Mouse (Mus musculus): Measurements from ENCODE around the gene Syvn1. TPM values are rescaled to one million over a fixed set of nuclear protein-coding genes. Genes with fewer than 3 reads are reported as not detected.

Syvn1 gene
- total RNA-seq, 1 experiment: 29.6 TPM

GRCm38 (mm10) chr19:6061021-6061533, 14.7 kb downstream of the Syvn1 start, which contains the start of gene Znhit2:
TSS of gene Znhit2 (plus strand) at chr19:6061192.
- Histone ChIP-seq H3K9me3 (ENCODE audit: control insufficient read depth, insufficient read depth, low read depth, low read length) (no peaks in the 10 kb centered on the region), H3K4me3 (ENCODE audit: insufficient read depth in 1 of 2, low read depth in 1 of 2, low read length in 2 of 2, poor library complexity in 1 of 2, severe bottlenecking in 1 of 2) (peak within 1 kb of the TSS; percentile 52 to 82), H3K9ac (ENCODE audit: insufficient read depth, low read depth, low read length, poor library complexity, severe bottlenecking) (peak within 1 kb of the TSS; percentile 94), H3K27ac (ENCODE audit: insufficient read depth, low read depth, low read length, poor library complexity, severe bottlenecking) (peak within 1 kb of the TSS; percentile 77), H3K4me1 (ENCODE audit: control insufficient read depth in 2 of 2, insufficient read depth in 2 of 2, low read length in 2 of 2, poor library complexity in 1 of 2) (peaks cover 2 to 4% of the 10 kb centered on the region in 2 experiments; a peak in 2 of 4 replicates), H3K36me3 (ENCODE audit: control insufficient read depth, insufficient read depth, low read length, poor library complexity, severe bottlenecking) (peaks cover 19% of the 10 kb centered on the region)
- TF ChIP-seq MAFK (IDR thresholded peaks at IDR 0.05; ENCODE audit: insufficient read depth, low read depth, low read length): no peak
- TF ChIP-seq HCFC1 (IDR thresholded peaks at IDR 0.05; ENCODE audit: borderline replicate concordance, insufficient read depth, low read length): peak; percentile 60; the same call in 1 of the 2 replicates
- in situ Hi-C loops (cut with MboI; ENCODE audit: low sequenced_read_pairs in 2 of 2, unreplicated experiment in 2 of 2): no loop called here
- peak; percentile 86 for DNase-seq (ENCODE audit: low read depth, low spot score)

GRCm38 (mm10) chr19:6061641-6062302, 15.4 kb downstream of the Syvn1 start:
- in situ Hi-C loops (cut with MboI; ENCODE audit: low sequenced_read_pairs in 2 of 2, unreplicated experiment in 2 of 2): no loop called here

GRCm38 (mm10) chr19:6062418-6062817, 16.0 kb downstream of the Syvn1 start:
- Histone ChIP-seq H3K36me3 (ENCODE audit: control insufficient read depth, insufficient read depth, low read length, poor library complexity, severe bottlenecking) (peaks cover 17% of the 10 kb centered on the region), H3K27ac (ENCODE audit: insufficient read depth, low read depth, low read length, poor library complexity, severe bottlenecking) (no peak overlapping the region), H3K4me1 (ENCODE audit: control insufficient read depth in 2 of 2, insufficient read depth in 2 of 2, low read length in 2 of 2, poor library complexity in 1 of 2) (peaks cover 0 to 8% of the 10 kb centered on the region in 2 experiments; a peak in 2 of 4 replicates), H3K9me3 (ENCODE audit: control insufficient read depth, insufficient read depth, low read depth, low read length) (no peaks in the 10 kb centered on the region), H3K4me3 (ENCODE audit: insufficient read depth in 1 of 2, low read depth in 1 of 2, low read length in 2 of 2, poor library complexity in 1 of 2, severe bottlenecking in 1 of 2) (peak overlapping the region; percentile 52 to 82; a peak in 3 of 4 replicates), H3K9ac (ENCODE audit: insufficient read depth, low read depth, low read length, poor library complexity, severe bottlenecking) (peak overlapping the region; percentile 94; the same call in 1 of the 2 replicates)
- no peak for TF ChIP-seq MAFK (IDR thresholded peaks at IDR 0.05; ENCODE audit: insufficient read depth, low read depth, low read length)
- no peak for TF ChIP-seq CHD2 (IDR thresholded peaks at IDR 0.05; ENCODE audit: low read depth, low read length)
- TF ChIP-seq ZNF384 (IDR thresholded peaks at IDR 0.05; ENCODE audit: low read depth, low read length): no peak
- no peak for TF ChIP-seq ZC3H11A (IDR thresholded peaks at IDR 0.05; ENCODE audit: borderline replicate concordance, low read depth, low read length)
- no peak for TF ChIP-seq HCFC1 (IDR thresholded peaks at IDR 0.05; ENCODE audit: borderline replicate concordance, insufficient read depth, low read length)
- DNase-seq (ENCODE audit: low read depth, low spot score): no peak
- in situ Hi-C loops (cut with MboI; ENCODE audit: low sequenced_read_pairs in 2 of 2, unreplicated experiment in 2 of 2): no loop called here

More at GRCm38 (mm10) chr19:6061641-6062302, 15.4 kb downstream of the Syvn1 start:
- H3K36me3 ChIP-seq (ENCODE audit: control insufficient read depth, insufficient read depth, low read length, poor library complexity, severe bottlenecking): peaks cover 17% of the 10 kb centered on the region
- TF ChIP-seq CHD2 (IDR thresholded peaks at IDR 0.05; ENCODE audit: low read depth, low read length) (no peak), HCFC1 (IDR thresholded peaks at IDR 0.05; ENCODE audit: borderline replicate concordance, insufficient read depth, low read length) (no peak), MAFK (IDR thresholded peaks at IDR 0.05; ENCODE audit: insufficient read depth, low read depth, low read length) (no peak), ZC3H11A (IDR thresholded peaks at IDR 0.05; ENCODE audit: borderline replicate concordance, low read depth, low read length) (no peak), ZNF384 (IDR thresholded peaks at IDR 0.05; ENCODE audit: low read depth, low read length) (no peak)
- no peaks in the 10 kb centered on the region for H3K9me3 ChIP-seq (ENCODE audit: control insufficient read depth, insufficient read depth, low read depth, low read length)
- peak overlapping the region; percentile 77 for H3K27ac ChIP-seq (ENCODE audit: insufficient read depth, low read depth, low read length, poor library complexity, severe bottlenecking)
- peak overlapping the region; percentile 52 to 82 for H3K4me3 ChIP-seq (ENCODE audit: insufficient read depth in 1 of 2, low read depth in 1 of 2, low read length in 2 of 2, poor library complexity in 1 of 2, severe bottlenecking in 1 of 2)
- peak overlapping the region; percentile 94 for H3K9ac ChIP-seq (ENCODE audit: insufficient read depth, low read depth, low read length, poor library complexity, severe bottlenecking)
- no peak for DNase-seq (ENCODE audit: low read depth, low spot score)
- peaks cover 0 to 8% of the 10 kb centered on the region in 2 experiments; a peak in 2 of 4 replicates for H3K4me1 ChIP-seq (ENCODE audit: control insufficient read depth in 2 of 2, insufficient read depth in 2 of 2, low read length in 2 of 2, poor library complexity in 1 of 2)

GRCm38 (mm10) chr19:6063081-6063480, 16.7 kb downstream of the Syvn1 start:
- no peak for DNase-seq (ENCODE audit: low read depth, low spot score)
- H3K9ac ChIP-seq (ENCODE audit: insufficient read depth, low read depth, low read length, poor library complexity, severe bottlenecking): no peak overlapping the region
- H3K36me3 ChIP-seq (ENCODE audit: control insufficient read depth, insufficient read depth, low read length, poor library complexity, severe bottlenecking): peaks cover 17% of the 10 kb centered on the region
- no peaks in the 10 kb centered on the region for H3K9me3 ChIP-seq (ENCODE audit: control insufficient read depth, insufficient read depth, low read depth, low read length)
- H3K4me1 ChIP-seq (ENCODE audit: control insufficient read depth in 2 of 2, insufficient read depth in 2 of 2, low read length in 2 of 2, poor library complexity in 1 of 2): peaks cover 0 to 11% of the 10 kb centered on the region in 2 experiments; a peak in 2 of 4 replicates
- H3K27ac ChIP-seq (ENCODE audit: insufficient read depth, low read depth, low read length, poor library complexity, severe bottlenecking): no peak overlapping the region
- no peak overlapping the region for H3K4me3 ChIP-seq (ENCODE audit: insufficient read depth in 1 of 2, low read depth in 1 of 2, low read length in 2 of 2, poor library complexity in 1 of 2, severe bottlenecking in 1 of 2)
- in situ Hi-C loops (cut with MboI; ENCODE audit: low sequenced_read_pairs in 2 of 2, unreplicated experiment in 2 of 2): no loop called here
- TF ChIP-seq ZNF384 (IDR thresholded peaks at IDR 0.05; ENCODE audit: low read depth, low read length) (no peak), MAFK (IDR thresholded peaks at IDR 0.05; ENCODE audit: insufficient read depth, low read depth, low read length) (no peak), HCFC1 (IDR thresholded peaks at IDR 0.05; ENCODE audit: borderline replicate concordance, insufficient read depth, low read length) (no peak), ZC3H11A (IDR thresholded peaks at IDR 0.05; ENCODE audit: borderline replicate concordance, low read depth, low read length) (no peak), CHD2 (IDR thresholded peaks at IDR 0.05; ENCODE audit: low read depth, low read length) (no peak)

Measured in ES-E14 (cell line).